Mouse (Mus musculus): ENCODE measurements around the gene Ppp1r37.
"Not testable (repeated sequence)": the region's sequence is repeated elsewhere in the genome, so short reads cannot be mapped to it uniquely, and the experiment has no call there.

Gene Ppp1r37

DNA sequence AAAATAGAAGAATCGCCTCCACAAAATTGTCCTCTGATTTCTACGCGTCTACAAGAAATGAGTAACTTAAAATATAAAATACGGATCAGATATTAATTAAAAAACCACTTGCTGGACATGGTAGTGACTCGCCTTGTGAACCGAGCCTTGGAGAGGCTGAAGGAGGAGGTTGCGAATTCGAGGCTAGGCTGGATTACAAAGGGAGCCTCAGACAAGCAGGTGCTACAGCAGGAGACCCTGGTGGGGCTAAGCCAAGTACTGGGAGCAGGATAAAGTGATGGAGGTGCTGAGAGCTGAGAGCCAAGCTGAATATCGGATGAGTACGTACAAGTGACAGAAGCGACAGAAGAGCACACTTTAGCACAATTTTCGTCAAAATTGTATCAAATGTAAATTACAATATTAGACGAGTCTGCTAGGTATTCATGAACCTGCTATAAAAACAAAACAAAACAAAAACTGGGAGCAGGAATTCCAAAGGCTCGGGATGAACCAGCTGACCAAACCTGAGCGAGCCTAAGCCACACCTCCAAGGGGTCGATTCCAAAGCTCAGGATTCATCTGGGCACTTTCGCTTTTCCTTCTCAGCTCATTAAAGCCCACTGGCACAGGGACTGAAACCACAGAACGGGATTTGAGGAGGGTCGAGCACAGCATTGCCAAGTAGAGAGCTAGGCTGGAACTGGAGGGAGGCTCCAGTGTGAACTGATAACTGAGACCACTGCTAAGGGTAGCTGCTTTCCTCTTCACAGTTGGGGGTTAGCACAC is at the start of gene Ppp1r37:
Gene Ppp1r37 (minus strand): TSS at position 434 of the 768 bp plus-strand sequence.
- DNase-seq (ENCODE audit: low read depth, low spot score): peak; percentile 21

DNA sequence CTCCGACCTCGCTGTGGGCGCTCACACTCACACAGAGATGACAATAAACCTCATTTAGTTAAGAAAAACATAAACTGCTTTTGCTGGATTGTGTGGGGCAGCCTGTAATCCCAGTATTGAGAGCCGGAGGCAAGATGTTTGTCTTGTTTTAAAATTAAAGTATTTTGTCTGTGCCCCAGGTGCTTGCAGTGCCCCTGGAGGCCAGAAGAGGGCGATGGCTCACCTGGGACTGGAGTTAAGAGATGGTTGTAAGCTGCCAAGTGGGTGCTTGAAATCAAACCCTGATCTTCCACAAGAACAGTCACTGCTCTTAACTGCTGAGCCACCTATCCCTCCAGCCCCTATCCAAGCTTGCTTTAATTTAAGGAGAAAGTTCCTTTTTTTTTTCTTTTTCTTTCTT is 48.1 kb upstream of the Ppp1r37 start:
- no peak for DNase-seq (ENCODE audit: low read depth, low spot score)

DNA sequence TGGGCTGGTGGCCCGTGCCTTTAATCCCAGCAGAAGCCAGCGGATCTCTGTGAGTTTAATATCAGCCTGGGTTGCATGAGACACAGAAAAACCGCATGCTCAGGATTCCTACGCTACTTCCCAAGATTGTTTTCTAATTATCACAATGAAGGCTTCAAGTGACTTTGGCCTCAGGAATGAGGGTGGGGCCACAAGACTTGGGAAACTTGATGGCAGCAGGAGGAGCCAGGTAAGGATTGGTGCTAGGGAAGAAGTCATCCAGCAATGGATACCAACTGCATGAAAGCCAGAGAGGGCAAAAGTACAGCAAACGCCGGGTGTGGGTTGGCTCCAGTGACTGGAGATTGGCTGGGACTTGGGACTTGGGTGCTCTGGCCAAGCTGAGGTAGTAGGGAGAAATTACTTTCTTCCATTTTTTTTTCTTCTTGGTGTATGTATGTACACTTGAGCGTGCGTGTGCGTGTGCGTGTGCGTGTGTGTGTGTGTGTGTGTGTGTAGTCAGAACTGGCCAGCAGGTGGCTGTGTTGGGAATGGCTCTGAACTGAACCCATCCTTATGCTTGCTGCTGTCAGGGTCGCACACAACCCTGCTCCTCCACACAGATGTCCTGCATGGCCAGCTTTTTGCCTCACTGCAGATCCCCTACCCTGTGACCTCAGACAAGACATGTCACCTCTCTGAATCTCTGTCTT is 46.9 kb upstream of the Ppp1r37 start:
- DNase-seq (ENCODE audit: low read depth, low spot score): peak; percentile 84

DNA sequence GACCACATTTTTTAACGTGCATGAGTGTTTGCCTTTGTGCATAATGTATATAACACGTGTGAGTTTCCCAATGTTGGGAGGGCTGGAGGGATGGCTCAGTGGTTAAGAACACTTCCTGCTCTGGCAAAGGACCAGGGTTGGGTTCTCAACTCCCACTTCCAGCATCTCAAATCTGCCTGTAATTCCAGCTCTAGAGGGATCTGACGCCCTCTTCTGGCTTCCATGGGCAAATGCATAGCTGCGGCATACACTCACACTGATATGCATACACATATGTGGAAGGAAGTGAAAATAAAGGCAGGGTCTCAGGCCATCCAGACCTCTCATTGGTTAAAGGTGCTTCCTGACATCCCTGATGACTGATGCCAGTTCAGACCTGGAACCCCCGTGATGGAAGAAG is 44.4 kb upstream of the Ppp1r37 start:
- no peak for DNase-seq (ENCODE audit: low read depth, low spot score)

DNA sequence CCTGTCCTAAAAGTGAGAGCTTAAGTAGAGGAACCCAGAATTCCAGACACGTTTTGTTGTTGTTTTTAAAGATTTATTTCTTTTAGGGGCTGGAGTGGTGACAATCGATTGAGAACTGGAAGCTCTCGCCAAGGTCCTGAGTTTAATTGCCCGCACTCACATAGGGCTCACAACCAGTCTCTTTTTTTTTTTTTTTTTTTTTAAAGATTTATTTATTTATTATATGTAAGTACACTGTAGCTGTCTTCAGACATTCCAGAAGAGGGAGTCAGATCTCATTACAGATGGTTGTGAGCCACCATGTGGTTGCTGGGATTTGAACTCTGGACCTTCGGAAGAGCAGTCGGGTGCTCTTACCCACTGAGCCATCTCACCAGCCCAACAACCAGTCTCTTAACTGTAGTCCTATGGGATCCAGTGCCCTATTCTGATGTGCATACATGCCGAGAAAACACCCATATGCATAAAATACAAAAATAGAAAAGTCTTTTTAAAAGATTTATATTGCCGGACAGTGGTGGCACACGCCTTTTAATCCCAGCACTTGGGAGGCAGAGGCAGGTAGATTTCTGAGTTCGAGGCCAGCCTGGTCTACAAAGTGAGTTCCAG is 41.8 kb upstream of the Ppp1r37 start:
- DNase-seq (ENCODE audit: low read depth, low spot score): not testable (repeated sequence)

DNA sequence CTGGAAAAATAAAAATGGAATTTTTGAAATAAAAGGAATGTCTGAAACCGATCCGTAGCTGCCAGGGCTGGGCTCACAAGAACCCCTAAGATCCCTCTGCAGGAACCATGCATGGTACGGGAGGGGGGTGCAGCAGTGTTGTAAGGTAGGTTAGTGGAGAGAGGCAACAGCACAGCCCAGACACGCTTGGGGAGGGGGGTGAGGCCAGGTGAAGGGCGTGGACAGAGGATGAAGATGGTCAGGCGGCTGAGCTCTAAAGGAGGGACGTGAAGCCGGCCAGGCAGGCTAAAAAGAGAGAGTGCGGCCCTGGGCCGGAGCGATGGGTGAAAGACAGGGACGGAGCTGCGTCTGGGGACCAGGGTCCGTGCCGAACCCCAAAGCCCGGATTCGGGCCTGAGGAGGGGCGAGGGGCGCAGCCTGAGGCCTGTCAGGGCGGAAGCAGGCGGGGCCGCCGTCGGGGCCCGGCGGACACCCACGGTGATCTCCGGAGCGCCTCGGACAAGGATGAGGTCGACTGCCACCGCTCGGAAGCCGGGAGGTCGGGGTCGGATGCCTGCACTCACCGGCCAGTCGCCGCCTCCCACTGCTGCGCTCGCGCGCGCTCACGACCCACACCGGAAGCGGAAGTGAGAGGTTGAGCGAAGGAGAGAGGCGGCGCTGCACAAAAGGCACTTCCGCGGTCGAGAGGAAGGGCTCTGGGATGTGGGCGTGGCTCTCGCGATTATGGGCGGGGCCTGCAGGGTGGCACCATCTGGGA is 41.2 kb upstream of the Ppp1r37 start, which contains the start of gene Clasrp:
Gene Clasrp (minus strand): TSS at position 638 of the 757 bp plus-strand sequence.
- peak; percentile 95 for DNase-seq (ENCODE audit: low read depth, low spot score)

DNA sequence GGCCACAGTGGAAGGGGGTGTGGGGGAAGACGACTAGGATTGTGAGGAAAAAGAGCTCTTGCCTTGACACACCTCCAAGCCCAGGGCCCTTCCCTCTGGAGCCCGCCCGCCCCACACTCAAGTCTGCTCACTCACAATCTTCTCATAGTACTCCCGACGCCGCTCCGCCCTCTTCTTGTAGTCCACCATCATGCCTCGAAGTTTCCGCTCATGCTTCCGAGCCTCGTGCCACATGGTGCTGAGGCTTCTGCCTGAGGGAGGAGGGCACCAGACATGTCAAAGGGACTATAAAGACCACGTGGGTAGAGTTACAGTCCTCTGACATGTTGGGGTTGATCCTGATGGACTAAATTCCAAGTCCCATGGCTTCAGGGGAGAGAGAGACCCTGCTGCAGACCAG is 40.2 kb upstream of the Ppp1r37 start:
- DNase-seq (ENCODE audit: low read depth, low spot score): no peak

DNA sequence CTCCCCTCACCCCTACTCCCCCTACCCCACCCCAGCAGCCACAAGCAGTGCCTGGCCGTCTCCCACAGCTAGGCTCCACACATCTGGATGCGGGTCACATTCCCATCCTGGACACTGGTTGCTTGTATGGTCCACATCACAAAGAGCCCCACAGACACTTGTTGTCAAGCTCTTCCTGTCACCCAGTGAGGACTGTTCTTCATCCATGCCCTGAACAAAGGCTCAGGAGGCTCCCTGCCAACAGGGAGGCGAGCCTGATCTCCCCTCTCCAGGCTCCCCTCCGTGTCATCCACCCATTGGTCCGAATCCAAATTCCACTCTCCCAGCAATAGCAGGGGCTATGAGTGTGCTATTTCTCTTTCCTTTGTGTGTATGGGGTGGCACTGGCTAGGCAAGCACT is 37.7 kb upstream of the Ppp1r37 start:
- DNase-seq (ENCODE audit: low read depth, low spot score): no peak

DNA sequence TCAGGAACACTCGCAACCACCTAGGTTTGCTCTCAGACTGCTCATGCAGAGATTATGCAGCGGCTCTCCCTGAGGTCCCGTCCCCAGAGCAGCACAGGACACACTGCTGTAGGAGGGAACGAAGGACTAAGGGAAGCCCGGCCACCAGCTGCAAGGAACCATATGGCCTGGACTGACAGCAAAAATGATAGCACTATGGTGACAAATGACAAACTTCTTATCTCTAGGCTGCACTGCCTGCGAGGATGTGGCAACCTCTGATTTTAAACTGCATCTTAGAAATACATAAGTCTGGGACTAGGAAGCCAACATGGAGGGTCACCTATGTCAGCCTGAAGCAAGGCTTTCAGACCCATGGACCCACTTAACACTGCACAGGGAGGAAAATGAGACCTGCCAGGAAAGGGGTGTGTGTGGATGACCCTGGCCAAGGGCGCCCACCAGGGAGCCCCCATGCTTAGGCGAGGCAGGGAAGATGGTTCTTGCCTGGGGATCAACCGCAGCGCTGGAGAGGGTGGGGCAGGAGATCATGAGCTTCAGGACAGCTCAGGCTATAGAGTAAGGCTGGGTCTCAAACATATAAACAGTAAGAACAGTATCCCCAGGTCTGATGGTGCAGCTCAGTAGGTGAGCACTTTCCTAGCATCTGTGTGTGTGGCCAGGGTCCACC is 30.3 kb upstream of the Ppp1r37 start:
- no peak for DNase-seq (ENCODE audit: low read depth, low spot score)

DNA sequence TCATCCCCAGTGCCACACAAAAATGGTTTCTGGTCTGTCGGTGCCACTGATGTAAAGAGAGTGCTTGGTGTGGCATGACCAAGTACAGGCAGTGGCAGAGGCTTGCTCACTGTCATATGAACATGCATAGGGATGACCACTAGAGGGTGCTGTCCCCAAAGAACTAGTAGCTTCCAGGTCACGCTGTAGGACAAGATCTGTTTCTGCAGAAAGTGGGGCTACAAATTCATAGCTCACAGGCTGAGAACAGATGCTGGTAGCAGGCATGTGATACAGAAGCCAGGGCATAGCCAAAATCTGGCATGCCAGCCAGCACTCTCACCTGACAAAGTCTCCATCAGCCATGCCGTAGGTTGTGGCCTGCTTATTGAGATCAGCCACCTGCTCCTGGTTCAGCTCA is 27.0 kb upstream of the Ppp1r37 start:
- peak; percentile 84 for DNase-seq (ENCODE audit: low read depth, low spot score)

DNA sequence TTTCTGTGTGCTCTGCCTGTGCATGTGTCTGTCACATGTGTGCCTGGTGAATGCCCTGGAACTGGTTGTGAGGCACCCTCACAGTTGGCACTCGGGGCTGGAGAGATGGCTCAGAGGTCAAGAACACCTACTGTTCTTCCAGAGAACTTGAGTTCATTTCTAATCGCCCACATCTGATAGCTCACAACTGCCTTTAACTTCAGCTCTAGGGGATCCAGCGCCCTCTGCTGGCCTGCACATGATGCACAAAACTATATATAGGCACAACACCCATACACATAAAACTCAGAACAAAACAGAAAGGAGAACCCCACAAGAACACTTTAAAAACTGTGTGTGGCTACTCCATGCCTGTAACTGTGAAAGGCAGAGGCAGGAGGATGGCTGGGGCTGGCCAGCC is 26.3 kb upstream of the Ppp1r37 start:
- DNase-seq (ENCODE audit: low read depth, low spot score): peak; percentile 75

DNA sequence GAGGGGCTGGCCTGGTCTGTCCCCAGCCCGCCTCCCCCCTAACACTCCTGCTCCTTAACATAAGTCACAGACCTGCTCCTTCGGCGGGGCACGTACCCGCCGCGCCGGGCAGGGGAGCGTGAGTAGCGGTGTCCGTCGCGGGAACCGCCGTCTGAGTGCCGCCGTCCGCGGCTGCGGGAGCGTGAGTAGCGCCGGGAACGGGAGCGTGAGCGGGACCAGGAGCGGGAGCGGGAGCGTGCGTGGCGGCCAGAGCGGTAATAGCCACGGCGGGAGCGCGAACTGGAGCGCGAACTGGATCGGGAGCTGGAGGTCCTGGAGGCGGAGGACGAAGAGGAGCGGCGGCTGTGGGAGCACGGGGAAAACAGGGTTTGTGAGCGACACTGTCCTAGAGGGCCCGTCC is 23.4 kb upstream of the Ppp1r37 start:
- no peak for DNase-seq (ENCODE audit: low read depth, low spot score)

DNA sequence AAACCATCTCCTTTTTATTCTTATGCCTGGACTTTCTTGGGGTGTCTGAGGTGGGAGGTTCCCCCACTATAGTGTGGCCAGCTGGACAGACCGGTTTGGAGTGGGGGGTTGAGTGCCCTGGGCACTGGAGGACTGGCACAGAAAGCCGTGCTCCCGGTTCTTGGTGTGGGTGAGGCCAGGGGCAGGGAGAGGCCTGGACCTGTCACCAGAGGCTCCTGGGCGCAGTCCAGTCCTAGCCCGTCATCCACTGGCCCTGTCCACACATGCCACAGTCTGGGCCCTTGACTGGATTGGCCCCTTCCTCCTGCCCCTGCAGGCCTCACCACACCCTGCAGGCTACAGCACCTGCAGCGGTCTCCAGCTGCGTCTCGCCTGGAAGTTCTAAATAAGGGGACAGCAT is 17.8 kb upstream of the Ppp1r37 start:
- no peak for DNase-seq (ENCODE audit: low read depth, low spot score)

DNA sequence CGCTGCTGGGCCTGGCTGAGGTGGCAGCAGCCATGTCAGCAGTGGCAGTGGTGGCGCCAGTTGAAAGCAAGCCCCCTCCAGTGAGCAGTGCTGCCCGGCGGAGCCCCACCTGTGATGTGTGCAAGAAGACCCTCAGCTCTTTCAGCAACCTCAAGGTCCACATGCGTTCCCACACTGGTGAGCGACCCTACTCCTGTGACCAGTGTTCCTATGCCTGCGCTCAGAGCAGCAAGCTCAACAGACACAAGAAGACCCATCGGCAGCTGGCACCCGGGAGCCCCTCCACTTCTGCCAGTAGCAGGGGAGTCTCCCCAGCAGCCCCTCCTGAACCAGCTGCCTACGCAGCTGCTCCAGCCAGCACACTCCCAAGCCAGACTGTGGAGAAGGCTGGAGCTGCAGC is 16.9 kb upstream of the Ppp1r37 start:
- DNase-seq (ENCODE audit: low read depth, low spot score): no peak

DNA sequence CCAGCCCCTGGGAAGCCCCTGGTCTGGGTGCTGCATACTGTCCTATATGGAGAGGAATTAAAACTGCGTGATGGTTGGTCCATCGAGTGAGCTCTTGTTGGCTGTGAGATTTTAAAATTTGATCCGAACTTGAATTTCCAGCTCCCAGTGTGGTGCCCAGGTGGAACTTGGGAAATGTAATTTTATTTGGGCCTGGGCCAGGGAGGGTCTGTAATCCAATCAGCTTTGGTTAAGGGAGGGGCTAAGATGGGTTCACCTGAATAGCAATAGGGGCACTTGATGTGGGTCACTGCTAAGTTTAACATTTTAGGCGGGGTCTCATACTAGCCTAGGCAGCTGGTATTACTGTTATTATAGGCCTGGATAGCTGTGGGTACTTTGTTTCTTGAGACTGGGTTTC is 15.6 kb upstream of the Ppp1r37 start:
- DNase-seq (ENCODE audit: low read depth, low spot score): no peak

DNA sequence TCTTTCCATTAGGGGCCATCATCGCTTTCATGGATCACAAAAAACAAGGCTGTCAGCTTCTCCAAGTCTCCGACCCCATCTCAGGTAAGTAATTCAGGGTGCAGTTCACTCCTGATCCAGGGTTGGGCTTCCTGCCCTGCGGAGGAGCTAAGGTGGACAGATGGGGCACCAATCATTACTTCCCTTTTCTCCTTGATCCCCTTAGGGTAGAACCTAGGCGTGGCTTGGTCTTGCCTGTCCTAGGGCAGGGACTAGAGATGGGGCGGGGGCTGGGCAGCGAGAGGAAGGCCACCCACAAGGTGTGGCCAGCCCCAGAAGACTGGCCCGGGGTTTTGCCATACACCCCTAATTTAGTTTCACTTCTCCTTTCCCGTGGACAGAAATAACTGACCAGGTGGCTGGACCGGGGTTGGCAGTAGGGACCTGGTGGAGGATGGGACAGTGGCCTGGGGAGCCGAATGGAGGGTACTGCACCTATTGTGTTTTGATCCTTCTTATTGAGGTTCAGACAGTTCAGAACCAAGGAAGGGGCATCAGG is 15.1 kb upstream of the Ppp1r37 start:
- DNase-seq (ENCODE audit: low read depth, low spot score): no peak

DNA sequence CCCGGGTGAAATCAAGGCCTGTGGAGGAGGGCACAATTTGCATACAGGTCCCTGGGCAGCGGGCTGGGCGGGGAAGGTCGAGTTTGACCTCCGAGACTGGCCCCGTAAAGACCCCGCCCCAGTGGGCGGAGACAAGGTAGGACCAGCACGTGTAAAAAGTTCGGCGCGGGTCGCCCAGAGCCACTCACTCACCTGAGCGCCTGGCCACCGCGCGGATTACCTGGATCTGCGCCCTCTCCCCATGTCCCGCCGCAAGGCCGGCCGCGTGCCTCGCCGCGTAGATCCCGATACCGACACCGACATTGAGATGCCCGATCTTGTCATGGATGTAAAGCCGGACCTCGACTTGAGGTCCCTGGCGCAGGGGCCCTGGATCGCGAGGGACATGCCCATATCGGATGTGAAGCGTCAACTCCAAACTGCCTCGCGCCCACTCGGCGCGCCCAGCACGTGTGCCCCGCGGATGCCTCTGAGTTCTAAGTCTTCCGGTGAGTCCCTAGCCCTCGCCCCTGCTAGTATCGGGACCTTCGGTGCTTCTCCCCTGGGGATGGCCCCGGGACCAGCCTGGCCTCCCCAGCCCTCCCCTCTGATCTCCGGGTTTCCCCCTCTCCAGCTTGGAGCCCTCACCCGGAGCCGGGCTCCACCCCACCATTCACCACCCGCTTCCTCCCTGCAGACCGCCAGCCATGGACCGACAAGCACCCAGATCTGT is 14.4 kb upstream of the Ppp1r37 start, which contains the start of the genes Zfp296 and Gemin7:
Gene Zfp296 (plus strand): TSS at position 147 of the 712 bp plus-strand sequence.
Gene Gemin7 (minus strand): TSS at position 455 of the 712 bp plus-strand sequence.
- peak; percentile 86 for DNase-seq (ENCODE audit: low read depth, low spot score)

DNA sequence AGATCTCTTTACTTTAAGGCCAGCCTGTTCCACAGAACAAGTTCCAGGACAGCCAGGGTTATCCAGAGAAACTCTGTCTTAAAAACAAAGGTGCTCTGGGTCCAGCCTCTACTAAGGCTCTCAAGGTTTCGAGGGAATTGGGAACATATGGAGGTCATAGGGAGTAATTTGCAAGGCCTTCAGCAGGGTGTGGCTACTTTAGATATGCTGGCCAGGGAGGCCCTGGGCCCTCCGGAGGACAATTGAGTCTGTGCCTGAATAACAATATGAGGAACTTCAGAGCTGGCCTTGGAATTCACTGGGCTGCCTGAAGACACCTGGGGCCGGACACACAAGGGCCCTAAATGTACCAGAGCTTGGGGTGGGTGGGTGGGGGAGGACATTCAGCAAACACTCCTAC is 12.7 kb upstream of the Ppp1r37 start:
- DNase-seq (ENCODE audit: low read depth, low spot score): no peak

DNA sequence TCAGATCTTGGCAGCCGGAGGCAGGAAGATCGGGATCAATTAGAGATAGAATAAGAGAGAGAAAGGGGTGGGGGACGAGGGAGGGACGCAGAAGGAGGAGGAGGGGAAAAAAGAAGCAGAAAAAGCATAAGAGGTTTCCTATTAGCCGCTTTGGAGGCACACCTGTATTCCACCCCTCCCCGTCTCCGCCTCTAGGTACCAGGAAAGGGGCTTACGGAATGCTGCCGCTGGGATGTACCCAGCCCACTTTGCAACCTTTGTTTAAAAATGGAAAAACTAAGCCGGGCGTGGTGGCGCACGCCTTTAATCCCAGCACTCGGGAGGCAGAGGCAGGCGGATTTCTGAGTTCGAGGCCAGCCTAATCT is 10.9 kb upstream of the Ppp1r37 start:
- peak; percentile 92 for DNase-seq (ENCODE audit: low read depth, low spot score)
